Mouse (Mus musculus): ENCODE data around the gene Smim6. TPM values are rescaled to one million over a fixed set of nuclear protein-coding genes. Genes with fewer than 3 reads are reported as not detected.
A peak's percentile ranks its signal among the peaks of the same experiment; 100 is the strongest.

The Smim6 gene
- 1.0 and 1.7 TPM in 2 replicates for polyA plus RNA-seq (2015; fragmentation: Nextera tagmentation; extraction: Ambion mirVana)

DNA sequence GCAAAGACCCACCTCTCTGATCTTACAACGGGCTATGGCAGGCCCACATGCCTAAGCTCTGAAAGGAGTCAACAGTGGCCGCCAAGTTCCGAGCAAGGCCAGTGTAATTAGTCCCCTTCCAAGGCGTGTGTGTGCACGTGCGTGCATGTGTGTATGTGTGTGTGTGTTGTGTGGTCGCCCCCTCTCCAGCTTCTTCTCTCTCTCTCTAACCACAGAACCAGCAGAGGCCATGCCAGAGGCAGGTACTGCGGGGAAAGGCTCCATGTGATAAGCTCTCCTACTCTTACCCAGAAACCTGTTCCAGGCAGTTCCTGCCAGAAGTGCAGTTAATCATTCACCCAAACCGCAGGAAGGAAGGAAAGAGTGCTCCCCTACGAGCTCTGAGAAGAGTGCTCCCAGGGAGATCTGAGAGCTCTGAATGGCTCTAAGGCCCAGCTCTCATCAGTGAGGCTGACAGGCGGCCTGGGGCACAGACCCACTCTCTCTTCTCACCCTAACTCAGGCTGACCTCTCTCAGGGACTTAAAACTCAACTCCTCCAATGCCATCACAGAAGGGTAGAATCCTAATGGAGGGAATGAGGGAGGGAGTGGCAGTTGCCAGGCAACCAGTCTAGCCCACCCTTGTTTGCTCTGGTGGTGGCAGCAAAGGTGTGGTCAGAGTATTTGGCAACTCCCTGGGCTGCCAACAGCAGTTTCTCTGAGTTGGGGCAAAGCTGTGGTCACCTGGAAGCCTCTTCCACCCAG is at the start of gene Smim6:
Gene Smim6, plus strand, starts transcription at position 386 of the 745 bp plus-strand sequence.
- no peaks in the 10 kb centered on the region for H3K9me3 ChIP-seq
- 0 out of 2 replicates have a peak within 1 kb of the TSS, but pooled peaks have one; percentile 11 for H3K27ac ChIP-seq
- H3K4me3 ChIP-seq: no peak within 1 kb of the TSS
- H3K9ac ChIP-seq: no peak within 1 kb of the TSS
- H3K27me3 ChIP-seq: no peaks in the 10 kb centered on the region
- H3K4me1 ChIP-seq: no peaks in the 10 kb centered on the region
- ATAC-seq (ENCODE audit: insufficient number of reproducible peaks, low FRiP score, low TSS enrichment, low read depth): no peak
- no peak within 1 kb of the TSS for H3K4me2 ChIP-seq
- 68% methylated on average over 11 of the region's 11 CpGs for WGBS
- peaks cover 35% of the 10 kb centered on the region for H3K36me3 ChIP-seq

DNA sequence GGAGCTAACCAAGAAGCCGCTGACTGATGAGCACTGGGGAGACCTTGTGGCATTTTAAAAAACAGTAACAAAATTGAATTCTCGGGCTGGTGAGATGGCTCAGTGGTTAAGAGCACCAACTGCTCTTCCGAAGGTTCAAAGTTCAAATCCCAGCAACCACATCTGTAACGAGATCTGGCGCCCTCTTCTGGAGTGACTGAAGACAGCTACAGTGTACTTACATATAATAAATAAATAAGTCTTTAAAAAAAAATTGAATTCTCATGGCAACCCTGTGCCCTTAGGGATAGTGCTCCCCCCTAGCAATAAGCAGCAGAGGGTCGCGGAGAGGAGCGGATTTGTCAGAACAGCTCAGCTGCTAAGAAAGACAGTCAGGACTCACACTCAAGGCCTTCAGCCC is 47.9 kb upstream of the Smim6 start:
- no peak overlapping the region for H3K27ac ChIP-seq
- no peak overlapping the region for H3K4me3 ChIP-seq
- no peak overlapping the region for H3K4me2 ChIP-seq
- H3K27me3 ChIP-seq: peaks cover 38% of the 10 kb centered on the region
- no peak for ATAC-seq (ENCODE audit: insufficient number of reproducible peaks, low FRiP score, low TSS enrichment, low read depth)
- H3K9me3 ChIP-seq: no peaks in the 10 kb centered on the region
- H3K36me3 ChIP-seq: no peaks in the 10 kb centered on the region
- no peak overlapping the region for H3K9ac ChIP-seq
- WGBS: 85% methylated on average over 8 of the region's 8 CpGs
- peaks cover 15% of the 10 kb centered on the region for H3K4me1 ChIP-seq

DNA sequence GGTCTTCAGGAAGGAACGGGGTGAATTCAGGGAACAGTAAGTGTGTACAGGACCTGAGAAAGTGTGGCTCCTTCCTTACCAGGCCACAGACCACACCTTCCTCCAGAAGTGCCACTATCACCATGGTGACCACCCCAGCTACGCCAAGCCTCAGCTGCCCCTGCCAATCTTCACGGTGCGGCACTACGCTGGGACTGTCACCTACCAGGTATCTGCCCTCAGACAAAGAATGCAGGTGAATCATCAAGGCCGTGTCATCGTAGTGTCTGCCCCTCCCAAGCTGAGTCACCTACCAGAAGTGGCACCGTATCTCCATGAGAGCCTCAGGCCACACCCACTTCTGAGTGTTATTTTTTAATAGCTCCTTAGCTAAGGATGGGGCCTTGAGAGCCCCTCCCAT is 42.4 kb upstream of the Smim6 start:
- no peak for ATAC-seq (ENCODE audit: insufficient number of reproducible peaks, low FRiP score, low TSS enrichment, low read depth)
- Histone ChIP-seq H3K4me1 (no peaks in the 10 kb centered on the region), H3K4me3 (no peak overlapping the region), H3K27ac (no peak overlapping the region), H3K9ac (no peak overlapping the region), H3K4me2 (no peak overlapping the region), H3K36me3 (no peaks in the 10 kb centered on the region), H3K9me3 (no peaks in the 10 kb centered on the region), H3K27me3 (no peaks in the 10 kb centered on the region)
- 66% methylated on average over 8 of the region's 8 CpGs for WGBS

DNA sequence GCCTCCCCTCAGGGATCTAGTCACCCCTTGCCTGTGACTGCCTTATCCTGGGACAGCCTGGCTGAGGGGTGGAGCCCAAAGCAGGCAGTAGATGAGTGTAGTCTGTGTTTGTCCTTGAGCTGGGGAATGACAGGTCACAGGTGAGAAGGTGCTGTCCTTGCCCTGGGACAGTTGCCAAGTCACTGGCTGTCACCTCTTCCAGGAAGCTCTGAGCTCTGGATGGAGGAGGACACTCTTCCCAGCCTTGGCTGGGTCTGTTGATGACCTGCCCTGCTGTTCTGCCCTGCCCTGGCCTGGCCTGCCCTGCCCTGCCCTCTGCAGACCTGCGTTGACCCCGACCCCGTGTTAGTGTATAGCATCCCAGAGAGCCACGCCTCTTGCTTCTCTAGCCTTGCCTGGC is 39.4 kb upstream of the Smim6 start:
- Histone ChIP-seq H3K4me2 (no peak overlapping the region), H3K4me1 (no peaks in the 10 kb centered on the region), H3K27me3 (no peaks in the 10 kb centered on the region), H3K4me3 (no peak overlapping the region), H3K9ac (no peak overlapping the region), H3K27ac (no peak overlapping the region), H3K36me3 (no peaks in the 10 kb centered on the region), H3K9me3 (no peaks in the 10 kb centered on the region)
- 67% methylated on average over 4 of the region's 4 CpGs for WGBS
- no peak for ATAC-seq (ENCODE audit: insufficient number of reproducible peaks, low FRiP score, low TSS enrichment, low read depth)

DNA sequence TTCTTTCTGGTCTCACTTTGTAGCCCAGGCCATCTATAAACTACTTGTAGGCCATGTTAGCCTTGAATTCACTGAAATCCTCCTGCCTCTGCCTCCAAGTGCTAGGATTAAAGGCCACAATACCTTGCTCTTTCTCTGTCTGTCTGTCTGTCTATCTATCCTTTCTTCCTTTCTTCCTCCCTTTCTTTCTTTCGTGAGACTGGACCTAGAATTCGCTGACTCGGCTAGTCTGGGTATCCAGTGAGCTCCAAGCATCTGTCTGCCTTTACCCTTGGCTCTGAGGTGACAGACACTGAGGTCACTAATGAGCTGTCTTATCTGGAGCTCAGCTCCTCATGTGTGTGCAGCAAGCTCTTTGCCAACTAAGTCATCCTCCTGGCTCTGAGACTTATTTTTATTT is 35.9 kb upstream of the Smim6 start:
- Histone ChIP-seq H3K4me2 (no peak overlapping the region), H3K27ac (no peak overlapping the region), H3K36me3 (no peaks in the 10 kb centered on the region), H3K4me1 (no peaks in the 10 kb centered on the region), H3K27me3 (no peaks in the 10 kb centered on the region), H3K4me3 (no peak overlapping the region), H3K9me3 (no peaks in the 10 kb centered on the region), H3K9ac (no peak overlapping the region)
- WGBS: 91% methylated on average over 3 of the region's 3 CpGs
- ATAC-seq (ENCODE audit: insufficient number of reproducible peaks, low FRiP score, low TSS enrichment, low read depth): no peak

DNA sequence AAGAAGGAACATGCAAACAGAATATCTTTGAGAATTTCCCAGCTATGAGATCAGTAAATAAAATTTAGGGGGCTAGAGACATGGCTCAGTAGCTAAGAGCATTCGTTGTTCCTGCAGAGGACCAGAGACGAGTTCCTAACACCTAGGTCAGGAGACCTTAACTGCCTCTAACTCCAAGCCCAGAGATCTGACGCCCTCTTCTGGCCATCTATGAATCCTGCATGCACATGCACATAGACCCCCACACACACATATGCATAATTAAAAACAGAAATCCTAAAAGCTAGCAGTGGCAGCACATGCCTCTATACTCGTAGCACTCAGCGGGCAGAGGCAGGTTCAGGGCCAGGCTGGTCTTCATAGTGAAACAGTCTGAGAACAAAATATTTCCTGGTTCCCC is 35.4 kb upstream of the Smim6 start:
- no peak overlapping the region for H3K9ac ChIP-seq
- H3K27ac ChIP-seq: no peak overlapping the region
- H3K36me3 ChIP-seq: no peaks in the 10 kb centered on the region
- no peak overlapping the region for H3K4me2 ChIP-seq
- no peak for ATAC-seq (ENCODE audit: insufficient number of reproducible peaks, low FRiP score, low TSS enrichment, low read depth)
- no peak overlapping the region for H3K4me3 ChIP-seq
- H3K4me1 ChIP-seq: no peaks in the 10 kb centered on the region
- 66% methylated on average over 5 of the region's 5 CpGs for WGBS
- no peaks in the 10 kb centered on the region for H3K9me3 ChIP-seq
- H3K27me3 ChIP-seq: no peaks in the 10 kb centered on the region

DNA sequence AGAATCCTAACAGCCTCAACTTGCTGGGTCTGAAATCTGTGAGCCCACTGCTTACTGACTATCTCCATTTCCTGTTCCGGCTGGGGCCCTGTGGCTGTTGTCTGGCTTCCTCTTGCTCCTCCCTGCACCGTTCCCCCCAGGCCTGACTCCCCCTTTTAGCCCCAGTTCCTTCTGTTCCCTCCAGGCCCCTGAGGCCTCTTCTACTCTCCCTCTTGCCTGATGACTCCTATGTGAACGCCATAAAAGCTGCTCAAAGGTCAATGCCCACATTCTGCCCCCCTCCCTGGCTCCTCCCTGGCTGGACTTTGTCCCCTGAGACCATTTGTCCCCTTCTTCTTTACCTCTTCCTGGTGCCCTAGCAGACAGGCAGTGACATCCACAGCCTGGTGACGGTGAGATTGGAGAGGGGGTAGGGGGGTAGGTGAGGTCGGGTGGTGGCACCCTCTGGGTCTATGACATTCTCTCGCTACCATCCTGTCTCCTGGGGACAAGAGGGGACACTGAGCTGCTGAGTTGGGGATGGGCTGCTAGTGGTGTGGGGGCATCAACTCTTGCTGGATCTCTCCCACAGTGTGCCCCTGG is 34.6 kb upstream of the Smim6 start:
- Histone ChIP-seq H3K4me2 (no peak overlapping the region), H3K4me3 (no peak overlapping the region), H3K9ac (no peak overlapping the region), H3K4me1 (no peaks in the 10 kb centered on the region), H3K27me3 (peaks cover 6% of the 10 kb centered on the region), H3K36me3 (no peaks in the 10 kb centered on the region), H3K27ac (no peak overlapping the region), H3K9me3 (no peaks in the 10 kb centered on the region)
- 53% methylated on average over 6 of the region's 6 CpGs for WGBS
- no peak for ATAC-seq (ENCODE audit: insufficient number of reproducible peaks, low FRiP score, low TSS enrichment, low read depth)

DNA sequence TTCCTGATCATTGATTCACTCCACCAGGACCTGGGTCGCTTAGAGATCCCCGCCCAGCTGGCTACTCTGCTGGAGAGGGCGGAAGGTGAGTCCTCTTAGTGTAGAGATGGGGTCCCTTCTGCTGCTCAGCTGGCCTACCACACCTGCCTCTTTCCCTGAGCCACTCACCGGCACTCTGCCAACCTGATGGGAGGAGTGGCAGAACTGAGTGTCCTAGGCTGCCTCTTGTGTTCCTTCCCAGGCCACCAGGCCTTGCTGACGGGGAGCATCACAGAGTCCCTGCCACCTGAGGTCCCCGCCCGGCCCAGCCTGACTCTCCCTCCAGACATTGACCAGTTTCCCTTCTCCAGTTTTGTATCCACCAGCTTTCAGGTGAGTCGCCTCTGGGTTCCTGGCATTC is 33.7 kb upstream of the Smim6 start:
- H3K4me2 ChIP-seq: no peak overlapping the region
- no peak overlapping the region for H3K9ac ChIP-seq
- no peaks in the 10 kb centered on the region for H3K36me3 ChIP-seq
- no peak overlapping the region for H3K4me3 ChIP-seq
- WGBS: 73% methylated on average over 8 of the region's 8 CpGs
- no peak overlapping the region for H3K27ac ChIP-seq
- H3K27me3 ChIP-seq: peaks cover 15% of the 10 kb centered on the region
- no peaks in the 10 kb centered on the region for H3K9me3 ChIP-seq
- no peak for ATAC-seq (ENCODE audit: insufficient number of reproducible peaks, low FRiP score, low TSS enrichment, low read depth)
- no peaks in the 10 kb centered on the region for H3K4me1 ChIP-seq

DNA sequence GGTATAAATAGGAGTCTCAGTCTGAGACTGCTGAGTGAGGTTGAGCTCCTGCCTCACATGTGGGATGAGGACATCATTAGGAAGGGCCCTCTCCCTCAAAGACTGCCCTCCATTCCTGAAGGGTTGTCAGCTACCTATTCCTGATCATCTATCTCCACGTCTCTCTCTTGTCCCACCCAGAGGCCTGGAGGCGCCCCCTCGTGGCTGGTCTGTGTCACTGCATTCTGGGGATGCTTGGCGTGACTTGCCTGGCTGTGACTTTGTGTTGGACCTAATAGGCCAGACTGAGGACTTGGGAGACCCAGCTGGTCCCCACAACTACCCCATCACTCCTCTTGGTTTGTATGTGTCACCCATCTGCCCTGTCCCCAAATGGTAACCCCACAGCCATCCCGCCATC is 30.8 kb upstream of the Smim6 start:
- H3K36me3 ChIP-seq: no peaks in the 10 kb centered on the region
- H3K4me3 ChIP-seq: no peak overlapping the region
- H3K9me3 ChIP-seq: no peaks in the 10 kb centered on the region
- ATAC-seq (ENCODE audit: insufficient number of reproducible peaks, low FRiP score, low TSS enrichment, low read depth): no peak
- no peak overlapping the region for H3K27ac ChIP-seq
- H3K4me2 ChIP-seq: no peak overlapping the region
- 25% methylated on average over 5 of the region's 5 CpGs for WGBS
- H3K27me3 ChIP-seq: peaks cover 28% of the 10 kb centered on the region
- no peak overlapping the region for H3K9ac ChIP-seq
- H3K4me1 ChIP-seq: no peaks in the 10 kb centered on the region

DNA sequence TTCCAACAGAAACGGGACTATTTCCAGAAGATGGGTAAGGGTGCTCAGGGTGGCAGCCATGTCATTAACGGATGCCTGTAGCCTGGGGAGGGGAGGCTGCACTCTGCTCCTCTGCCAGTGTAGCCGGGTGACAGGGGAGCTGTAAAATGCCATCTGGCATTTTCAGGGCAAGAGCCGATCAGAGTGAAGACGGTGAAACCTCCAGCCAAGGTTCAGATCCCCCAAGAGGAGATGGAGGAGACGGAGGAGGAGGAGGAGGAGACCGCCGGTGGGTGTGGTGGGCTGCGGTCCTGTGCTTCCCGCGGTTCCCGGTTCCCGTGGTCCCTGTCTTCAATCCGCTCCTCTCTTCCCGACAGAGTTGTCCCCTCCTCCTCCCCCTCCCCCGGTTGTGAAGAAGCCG is 28.6 kb upstream of the Smim6 start:
- Histone ChIP-seq H3K4me2 (0 out of 2 replicates have a peak overlapping the region, but pooled peaks have one; percentile 12), H3K27ac (no peak overlapping the region), H3K9ac (no peak overlapping the region), H3K27me3 (peaks cover 28% of the 10 kb centered on the region), H3K4me3 (no peak overlapping the region), H3K36me3 (no peaks in the 10 kb centered on the region), H3K4me1 (no peaks in the 10 kb centered on the region), H3K9me3 (no peaks in the 10 kb centered on the region)
- no peak for ATAC-seq (ENCODE audit: insufficient number of reproducible peaks, low FRiP score, low TSS enrichment, low read depth)
- 24% methylated on average over 16 of the region's 17 CpGs for WGBS

DNA sequence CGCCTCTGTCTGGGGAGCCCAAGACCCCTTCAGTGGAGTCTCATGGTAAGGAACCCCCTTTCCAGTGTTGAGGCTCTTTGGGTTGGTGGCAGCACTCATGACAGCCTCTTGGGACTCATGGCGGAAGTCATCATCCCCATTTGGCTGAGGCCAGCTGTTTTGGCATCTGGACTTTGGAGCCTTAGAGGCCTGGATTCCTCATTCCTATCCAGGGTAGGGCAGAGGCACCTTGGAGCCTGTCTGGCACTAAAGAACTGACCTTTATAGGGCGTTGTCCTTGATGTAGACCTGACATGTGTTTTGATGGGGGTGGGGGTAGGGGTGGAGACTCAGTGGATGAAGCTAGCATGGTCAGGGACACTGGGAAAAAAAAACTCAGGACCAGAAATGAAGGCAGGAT is 27.5 kb upstream of the Smim6 start:
- 89% methylated on average over 3 of the region's 3 CpGs for WGBS

DNA sequence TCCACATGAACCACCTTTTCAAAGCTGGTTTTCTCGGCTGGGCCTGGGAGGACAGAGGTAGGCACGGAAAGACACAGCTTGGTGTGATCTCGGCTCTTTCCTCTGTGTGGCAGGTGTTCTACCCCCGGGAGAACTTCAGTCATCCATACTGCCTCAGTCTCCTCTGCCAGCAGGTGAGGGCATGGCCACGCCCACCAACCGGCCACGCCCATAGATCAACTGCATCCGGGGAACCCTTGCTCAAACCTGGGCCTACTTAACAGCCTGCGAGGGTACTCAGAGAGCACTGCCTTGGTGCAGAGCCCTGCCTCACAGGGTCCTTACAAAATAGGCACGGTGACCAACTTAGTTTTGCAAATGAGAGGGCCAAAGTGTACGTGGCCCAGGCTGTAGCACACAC is 26.5 kb upstream of the Smim6 start:
- Histone ChIP-seq H3K9me3 (no peaks in the 10 kb centered on the region), H3K27me3 (peaks cover 28% of the 10 kb centered on the region), H3K9ac (no peak overlapping the region), H3K27ac (no peak overlapping the region), H3K4me1 (no peaks in the 10 kb centered on the region), H3K4me2 (no peak overlapping the region), H3K36me3 (no peaks in the 10 kb centered on the region), H3K4me3 (no peak overlapping the region)
- 68% methylated on average over 11 of the region's 11 CpGs for WGBS
- no peak for ATAC-seq (ENCODE audit: insufficient number of reproducible peaks, low FRiP score, low TSS enrichment, low read depth)

More for the DNA sequence above, 27.5 kb upstream of the Smim6 start:
- H3K9me3 ChIP-seq: no peaks in the 10 kb centered on the region
- H3K4me3 ChIP-seq: no peak overlapping the region
- ATAC-seq (ENCODE audit: insufficient number of reproducible peaks, low FRiP score, low TSS enrichment, low read depth): no peak
- no peaks in the 10 kb centered on the region for H3K4me1 ChIP-seq
- H3K4me2 ChIP-seq: no peak overlapping the region
- peaks cover 28% of the 10 kb centered on the region for H3K27me3 ChIP-seq
- H3K36me3 ChIP-seq: no peaks in the 10 kb centered on the region
- no peak overlapping the region for H3K27ac ChIP-seq
- H3K9ac ChIP-seq: no peak overlapping the region
